Mouse (Mus musculus) spleen, adult 12 weeks (tissue): ENCODE measurements around the gene Il20rb.

Source experiments
- DNase-seq: peaks from one replicate; pipeline ENCODE4 v3.0.0; 2022; ENCODE audit warnings: low spot score

Gene Il20rb

DNA sequence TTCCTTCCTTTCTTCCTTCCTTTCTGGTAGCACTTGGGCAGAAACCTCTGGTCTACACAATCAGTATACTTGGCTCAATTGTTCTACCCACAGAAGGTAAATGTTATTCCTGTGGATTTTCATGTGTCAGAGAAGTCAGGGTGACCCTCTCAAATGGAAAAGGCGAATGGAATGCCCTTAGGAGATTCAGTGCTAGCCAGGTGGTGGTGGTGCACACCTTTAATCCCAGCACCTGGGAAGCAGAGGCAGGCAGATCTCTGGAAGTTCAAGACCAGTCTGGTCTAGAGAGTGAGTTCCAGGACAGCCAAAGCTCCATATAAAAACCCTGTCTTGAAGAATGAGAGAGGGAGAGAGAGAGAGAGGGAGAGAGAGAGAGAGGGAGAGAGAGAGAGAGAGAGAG is 16.4 kb downstream of the Il20rb start:
- DNase-seq, result no peak

GRCm38 (mm10) chr9:100469681-100470080 is 16.9 kb downstream of the Il20rb start:
- no peak for DNase-seq

- no peak for DNase-seq
Measured at GRCm38 (mm10) chr9:100468151-100468550, 18.4 kb downstream of the Il20rb start.

- no peak for DNase-seq
Measured at GRCm38 (mm10) chr9:100467653-100468052, 18.9 kb downstream of the Il20rb start.

GRCm38 (mm10) chr9:100466743-100467142 is 19.8 kb downstream of the Il20rb start:
- DNase-seq, result no peak

GRCm38 (mm10) chr9:100465988-100466387 is 20.6 kb downstream of the Il20rb start:
- no peak for DNase-seq

DNA sequence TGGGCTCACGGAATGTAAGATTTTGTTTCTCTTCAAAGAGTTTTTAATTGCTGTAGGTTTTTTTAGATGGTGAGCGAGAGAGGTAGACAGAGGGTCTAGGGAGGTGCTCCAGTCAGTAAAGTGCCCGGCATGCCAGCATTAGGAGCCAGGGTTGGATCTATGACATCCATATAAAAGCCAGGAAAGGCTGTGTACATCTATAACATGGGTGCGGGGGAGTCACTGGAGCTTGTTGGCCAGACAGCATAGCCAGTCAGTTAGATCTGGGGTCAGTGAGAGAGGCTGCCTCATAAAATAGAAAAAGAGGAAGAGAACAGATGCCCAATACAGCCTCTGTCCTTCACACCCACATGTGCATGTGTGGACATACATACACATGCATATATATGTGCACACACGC is 21.2 kb downstream of the Il20rb start:
- DNase-seq, result no peak

DNA sequence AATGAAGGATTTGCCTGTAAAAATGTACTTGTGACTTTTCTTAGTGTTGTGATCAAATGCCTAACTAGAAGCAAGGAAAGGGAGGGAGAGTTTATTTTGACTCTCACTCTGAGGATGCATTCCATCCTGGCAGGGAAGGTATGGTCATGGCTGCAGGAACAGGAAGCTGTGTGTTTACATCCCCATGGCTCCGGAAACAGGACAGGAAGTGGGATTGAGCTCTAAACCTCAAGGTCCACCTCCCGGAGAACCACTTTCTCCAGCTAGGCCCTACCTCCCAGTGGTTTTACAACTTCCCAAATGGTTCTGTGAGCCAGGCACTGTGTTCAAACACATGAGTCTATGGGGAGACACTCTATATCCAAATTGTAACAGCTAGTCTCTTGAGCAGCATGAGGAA is 22.8 kb downstream of the Il20rb start:
- DNase-seq, result no peak

- DNase-seq, result no peak
Measured at GRCm38 (mm10) chr9:100462098-100462497, 24.5 kb downstream of the Il20rb start.

DNA sequence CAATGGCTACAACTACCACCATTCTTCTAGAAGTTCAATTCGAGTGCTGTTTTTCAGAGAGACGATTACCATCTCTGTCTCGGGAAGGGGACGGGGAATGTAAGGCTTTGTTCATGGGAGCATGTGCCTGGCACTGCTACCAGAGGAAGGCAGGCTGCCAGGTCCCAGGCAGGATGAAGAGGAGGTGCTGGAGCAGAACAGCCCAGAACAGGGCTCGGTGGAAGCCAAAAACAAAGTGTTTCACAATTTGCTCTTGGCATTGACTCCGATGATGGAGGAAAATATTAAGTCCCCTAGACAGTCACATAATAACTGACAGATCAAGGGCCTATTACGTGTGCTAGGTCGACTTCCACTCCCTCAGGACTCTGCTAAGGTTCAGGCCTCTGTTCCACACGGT is 24.9 kb downstream of the Il20rb start:
- no peak for DNase-seq

DNA sequence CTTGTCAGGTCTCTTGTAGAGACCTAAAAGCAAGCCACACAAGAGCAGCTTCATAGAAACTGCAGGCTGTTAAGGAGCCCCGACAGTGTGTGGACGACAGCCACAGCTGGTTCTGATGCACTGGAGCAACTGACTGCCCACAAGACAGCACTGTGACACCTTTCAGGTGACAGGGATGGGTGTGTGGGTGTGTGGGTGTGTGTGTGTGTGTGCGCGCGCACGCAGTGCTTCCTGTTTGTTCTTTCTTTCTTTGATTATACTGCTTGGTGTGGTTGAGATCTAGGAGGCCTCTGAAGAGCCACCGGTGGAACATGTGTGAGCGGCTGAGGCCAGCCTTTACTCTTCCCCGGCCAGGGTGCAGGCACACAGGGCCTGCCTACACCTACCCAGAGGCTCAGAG is 26.4 kb downstream of the Il20rb start:
- DNase-seq, result peak; percentile 29

GRCm38 (mm10) chr9:100457971-100458681 is 28.5 kb downstream of the Il20rb start:
- DNase-seq, result no peak

GRCm38 (mm10) chr9:100454664-100454993 is 32.0 kb downstream of the Il20rb start:
- no peak for DNase-seq

DNA sequence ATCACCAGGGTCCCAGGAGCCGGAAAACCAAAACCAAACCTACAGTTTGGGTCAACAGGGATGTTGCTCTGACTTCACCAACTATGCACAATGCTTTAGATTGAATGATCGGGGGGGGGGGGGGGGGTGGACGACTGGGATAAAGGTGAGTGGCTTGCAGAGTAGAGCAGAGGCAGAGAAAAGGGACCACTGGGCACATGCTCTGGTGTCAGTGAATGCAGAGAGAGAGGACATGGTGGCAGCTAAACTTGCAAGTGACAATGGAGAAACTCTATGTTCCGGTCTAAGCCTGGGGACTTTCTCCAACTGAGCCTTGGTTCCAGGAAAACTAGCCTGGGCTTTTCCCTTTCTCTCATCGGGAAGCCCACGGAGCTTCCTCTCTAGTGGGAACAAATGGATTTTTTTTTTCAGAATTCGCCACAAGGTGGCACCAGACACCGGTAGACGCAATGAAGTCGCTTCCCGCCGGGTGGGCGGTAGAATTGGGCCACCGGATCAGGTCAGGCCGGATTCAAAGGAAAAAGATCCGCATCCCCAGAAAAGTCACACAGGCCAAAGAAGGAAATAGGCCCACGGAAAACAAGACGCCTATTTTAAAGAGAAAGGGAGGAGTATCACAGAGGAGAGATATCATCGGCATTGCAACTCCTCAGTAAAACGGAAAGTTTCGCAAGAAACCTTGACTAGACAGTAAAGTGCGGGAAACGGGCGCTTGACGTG is 32.5 kb downstream of the Il20rb start:
- peak; percentile 29 for DNase-seq

- no peak for DNase-seq
Measured at GRCm38 (mm10) chr9:100452432-100452831, 34.2 kb downstream of the Il20rb start.

- DNase-seq, result peak; percentile 45
Measured at GRCm38 (mm10) chr9:100446059-100446686, 40.4 kb downstream of the Il20rb start.

DNA sequence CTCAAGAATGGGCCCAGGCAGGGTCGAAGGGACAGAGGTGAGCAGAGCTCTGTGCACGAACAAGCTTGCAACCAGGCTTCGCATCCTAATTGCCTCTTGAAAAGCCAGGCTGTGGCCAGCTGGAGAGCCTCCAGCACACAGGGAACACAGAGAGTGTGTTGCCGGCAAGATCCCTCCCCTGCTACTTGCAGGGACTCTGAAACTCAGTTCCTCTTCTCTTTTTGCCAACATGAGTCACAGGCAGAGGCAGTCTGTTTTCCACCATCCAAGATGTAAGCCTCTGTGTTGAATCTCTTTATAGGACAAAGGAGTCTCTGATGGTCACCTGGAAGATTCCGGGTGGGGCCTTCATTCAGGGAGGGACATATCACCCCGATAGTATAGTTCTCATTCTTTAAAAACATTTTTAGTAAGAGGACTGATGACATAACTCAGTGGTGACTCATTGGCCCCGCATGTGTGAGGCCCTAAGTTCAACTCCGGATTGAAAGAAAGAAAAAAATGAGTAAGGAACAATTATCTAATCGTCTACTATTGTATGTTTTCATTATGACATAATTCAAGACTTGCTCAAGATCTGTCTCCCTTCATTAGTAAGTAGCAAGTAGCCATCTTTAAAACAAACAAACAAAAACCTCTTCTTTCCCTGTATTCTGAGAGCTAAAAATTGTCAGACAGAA is 46.3 kb downstream of the Il20rb start:
- no peak for DNase-seq

DNA sequence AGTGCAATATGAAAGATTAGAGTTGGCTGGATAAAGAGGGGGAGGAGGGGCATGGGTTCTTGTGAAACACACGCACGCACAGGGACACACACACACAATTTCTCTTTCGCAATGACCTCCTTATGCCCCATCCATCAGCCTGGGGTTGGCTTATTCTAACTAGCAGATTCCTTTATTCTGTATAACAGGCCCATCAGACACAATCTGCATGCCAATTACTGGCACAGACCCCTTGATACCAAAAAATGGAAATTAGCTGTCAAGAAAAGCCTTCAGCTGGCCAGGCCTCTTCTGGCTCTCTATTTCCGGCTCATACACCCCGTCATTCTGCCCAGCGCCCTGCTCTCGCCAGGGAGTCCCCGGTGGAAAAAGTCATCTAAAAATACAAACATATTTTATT is 47.1 kb downstream of the Il20rb start:
- DNase-seq, result no peak

GRCm38 (mm10) chr9:100438994-100439393 is 47.6 kb downstream of the Il20rb start:
- no peak for DNase-seq

DNA sequence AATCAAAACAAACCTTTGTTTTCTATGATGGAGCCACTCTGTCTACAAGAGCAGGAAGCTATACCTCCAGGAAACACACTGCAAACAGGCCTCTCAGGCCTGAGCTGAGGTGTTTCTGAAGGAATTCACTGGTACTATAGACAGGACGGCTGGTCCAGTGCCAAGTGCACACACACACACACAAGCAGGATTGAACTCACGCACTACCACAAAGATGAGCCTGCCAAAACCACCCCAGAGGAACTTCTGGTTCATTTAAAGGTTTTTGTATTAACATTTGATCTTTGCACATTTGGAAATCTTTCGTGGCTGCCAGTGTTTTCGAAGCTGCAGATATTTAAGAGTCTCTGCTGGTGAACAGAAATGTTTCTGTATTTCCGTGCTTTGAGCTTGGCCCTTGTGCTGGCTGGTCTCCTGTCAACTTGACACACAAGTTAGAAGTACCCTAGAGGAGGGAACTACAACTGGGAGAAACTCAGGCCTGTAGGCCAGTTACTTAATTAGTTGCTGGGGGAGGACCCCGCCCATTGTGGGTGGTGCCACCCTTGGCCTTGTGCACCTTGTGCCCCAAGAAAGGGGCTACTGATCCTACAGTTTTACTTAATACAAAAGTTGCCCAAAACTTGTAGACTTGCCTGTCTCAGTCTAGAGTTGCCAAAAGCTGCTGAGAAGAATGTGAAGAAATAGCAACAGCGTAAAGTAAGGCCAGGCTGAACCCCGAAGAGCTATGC is 49.6 kb downstream of the Il20rb start:
- DNase-seq, result no peak

GRCm38 (mm10) chr9:100431355-100431754 is 55.2 kb downstream of the Il20rb start:
- DNase-seq, result no peak

GRCm38 (mm10) chr9:100430911-100431310 is 55.7 kb downstream of the Il20rb start:
- DNase-seq, result no peak
